Mouse (Mus musculus): ENCODE data around the gene Fap. TPM values are rescaled to one million over a fixed set of nuclear protein-coding genes. Genes with fewer than 3 reads are reported as not detected.

Gene Fap
- polyA plus RNA-seq, 1 experiment: 0.26 TPM

- TF ChIP-seq POLR2A (IDR thresholded peaks at IDR 0.05; ENCODE audit: low read depth, low read length) (no peak), CTCF (IDR thresholded peaks at IDR 0.05; ENCODE audit: extremely low read depth, insufficient read depth, insufficient read length, insufficient replicate concordance) (no peak)
- WGBS: 78% methylated on average over 10 of the region's 10 CpGs
- H3K27ac ChIP-seq (ENCODE audit: insufficient read depth, low read length): no peak overlapping the region
- H3K36me3 ChIP-seq (ENCODE audit: control insufficient read depth, insufficient read depth, low read length): no peaks in the 10 kb centered on the region
- no peaks in the 10 kb centered on the region for H3K4me1 ChIP-seq (ENCODE audit: control insufficient read depth, insufficient read depth, insufficient read length)
- H3K27me3 ChIP-seq (ENCODE audit: control insufficient read depth, insufficient read depth, low read length): no peaks in the 10 kb centered on the region
- DNase-seq (ENCODE audit: low read depth in 1 of 2, low spot score in 2 of 2): no peak
- no peak overlapping the region for H3K4me3 ChIP-seq (ENCODE audit: extremely low read depth, insufficient read depth, insufficient read length)
Observed at GRCm38 (mm10) chr2:62573099-62573752, 649 bp downstream of the Fap start.

GRCm38 (mm10) chr2:62564687-62565086 is 9.2 kb downstream of the Fap start:
- no peaks in the 10 kb centered on the region for H3K27me3 ChIP-seq (ENCODE audit: control insufficient read depth, insufficient read depth, low read length)
- H3K4me3 ChIP-seq (ENCODE audit: extremely low read depth, insufficient read depth, insufficient read length): no peak overlapping the region
- H3K27ac ChIP-seq (ENCODE audit: insufficient read depth, low read length): no peak overlapping the region
- WGBS: 88% methylated on average over 1 of the region's 1 CpGs
- H3K36me3 ChIP-seq (ENCODE audit: control insufficient read depth, insufficient read depth, low read length): no peaks in the 10 kb centered on the region
- H3K4me1 ChIP-seq (ENCODE audit: control insufficient read depth, insufficient read depth, insufficient read length): no peaks in the 10 kb centered on the region
- no peak for TF ChIP-seq POLR2A (IDR thresholded peaks at IDR 0.05; ENCODE audit: low read depth, low read length)
- TF ChIP-seq CTCF (IDR thresholded peaks at IDR 0.05; ENCODE audit: extremely low read depth, insufficient read depth, insufficient read length, insufficient replicate concordance): no peak
- DNase-seq (ENCODE audit: low read depth in 1 of 2, low spot score in 2 of 2): no peak

- no peak for TF ChIP-seq POLR2A (IDR thresholded peaks at IDR 0.05; ENCODE audit: low read depth, low read length)
- Histone ChIP-seq H3K4me1 (ENCODE audit: control insufficient read depth, insufficient read depth, insufficient read length) (no peaks in the 10 kb centered on the region), H3K36me3 (ENCODE audit: control insufficient read depth, insufficient read depth, low read length) (no peaks in the 10 kb centered on the region), H3K4me3 (ENCODE audit: extremely low read depth, insufficient read depth, insufficient read length) (no peak overlapping the region), H3K27me3 (ENCODE audit: control insufficient read depth, insufficient read depth, low read length) (no peaks in the 10 kb centered on the region), H3K27ac (ENCODE audit: insufficient read depth, low read length) (no peak overlapping the region)
- no peak for DNase-seq (ENCODE audit: low read depth in 1 of 2, low spot score in 2 of 2)
- 69% methylated on average over 5 of the region's 5 CpGs for WGBS
Observed at GRCm38 (mm10) chr2:62562661-62563485, 11.0 kb downstream of the Fap start.

- DNase-seq (ENCODE audit: low read depth in 1 of 2, low spot score in 2 of 2): no peak
- no peaks in the 10 kb centered on the region for H3K36me3 ChIP-seq (ENCODE audit: control insufficient read depth, insufficient read depth, low read length)
- H3K4me3 ChIP-seq (ENCODE audit: extremely low read depth, insufficient read depth, insufficient read length): no peak overlapping the region
- no peak overlapping the region for H3K27ac ChIP-seq (ENCODE audit: insufficient read depth, low read length)
- no peak for TF ChIP-seq POLR2A (IDR thresholded peaks at IDR 0.05; ENCODE audit: low read depth, low read length)
- TF ChIP-seq CTCF (IDR thresholded peaks at IDR 0.05; ENCODE audit: extremely low read depth, insufficient read depth, insufficient read length, insufficient replicate concordance): no peak
- 90% methylated on average over 2 of the region's 2 CpGs for WGBS
- H3K27me3 ChIP-seq (ENCODE audit: control insufficient read depth, insufficient read depth, low read length): no peaks in the 10 kb centered on the region
- no peaks in the 10 kb centered on the region for H3K4me1 ChIP-seq (ENCODE audit: control insufficient read depth, insufficient read depth, insufficient read length)
Observed at GRCm38 (mm10) chr2:62557417-62557816, 16.5 kb downstream of the Fap start.

GRCm38 (mm10) chr2:62556349-62556748 is 17.5 kb downstream of the Fap start:
- no peak for DNase-seq (ENCODE audit: low read depth in 1 of 2, low spot score in 2 of 2)
- no peaks in the 10 kb centered on the region for H3K36me3 ChIP-seq (ENCODE audit: control insufficient read depth, insufficient read depth, low read length)
- no peaks in the 10 kb centered on the region for H3K27me3 ChIP-seq (ENCODE audit: control insufficient read depth, insufficient read depth, low read length)
- 93% methylated on average over 9 of the region's 9 CpGs for WGBS
- no peak overlapping the region for H3K4me3 ChIP-seq (ENCODE audit: extremely low read depth, insufficient read depth, insufficient read length)
- H3K4me1 ChIP-seq (ENCODE audit: control insufficient read depth, insufficient read depth, insufficient read length): no peaks in the 10 kb centered on the region
- no peak overlapping the region for H3K27ac ChIP-seq (ENCODE audit: insufficient read depth, low read length)
- TF ChIP-seq POLR2A (IDR thresholded peaks at IDR 0.05; ENCODE audit: low read depth, low read length) (no peak), CTCF (IDR thresholded peaks at IDR 0.05; ENCODE audit: extremely low read depth, insufficient read depth, insufficient read length, insufficient replicate concordance) (no peak)

- no peaks in the 10 kb centered on the region for H3K4me1 ChIP-seq (ENCODE audit: control insufficient read depth, insufficient read depth, insufficient read length)
- no peak for DNase-seq (ENCODE audit: low read depth in 1 of 2, low spot score in 2 of 2)
- H3K36me3 ChIP-seq (ENCODE audit: control insufficient read depth, insufficient read depth, low read length): no peaks in the 10 kb centered on the region
- H3K27ac ChIP-seq (ENCODE audit: insufficient read depth, low read length): no peak overlapping the region
- no peak for TF ChIP-seq POLR2A (IDR thresholded peaks at IDR 0.05; ENCODE audit: low read depth, low read length)
- no peak for TF ChIP-seq CTCF (IDR thresholded peaks at IDR 0.05; ENCODE audit: extremely low read depth, insufficient read depth, insufficient read length, insufficient replicate concordance)
- 80% methylated on average over 3 of the region's 3 CpGs for WGBS
- H3K27me3 ChIP-seq (ENCODE audit: control insufficient read depth, insufficient read depth, low read length): no peaks in the 10 kb centered on the region
- no peak overlapping the region for H3K4me3 ChIP-seq (ENCODE audit: extremely low read depth, insufficient read depth, insufficient read length)
Observed at GRCm38 (mm10) chr2:62549659-62550058, 24.2 kb downstream of the Fap start.

GRCm38 (mm10) chr2:62549131-62549530 is 24.7 kb downstream of the Fap start:
- Histone ChIP-seq H3K4me3 (ENCODE audit: extremely low read depth, insufficient read depth, insufficient read length) (no peak overlapping the region), H3K4me1 (ENCODE audit: control insufficient read depth, insufficient read depth, insufficient read length) (no peaks in the 10 kb centered on the region), H3K27me3 (ENCODE audit: control insufficient read depth, insufficient read depth, low read length) (no peaks in the 10 kb centered on the region), H3K36me3 (ENCODE audit: control insufficient read depth, insufficient read depth, low read length) (no peaks in the 10 kb centered on the region), H3K27ac (ENCODE audit: insufficient read depth, low read length) (no peak overlapping the region)
- TF ChIP-seq CTCF (IDR thresholded peaks at IDR 0.05; ENCODE audit: extremely low read depth, insufficient read depth, insufficient read length, insufficient replicate concordance) (no peak), POLR2A (IDR thresholded peaks at IDR 0.05; ENCODE audit: low read depth, low read length) (no peak)
- no peak for DNase-seq (ENCODE audit: low read depth in 1 of 2, low spot score in 2 of 2)
- WGBS: 83% methylated on average over 4 of the region's 4 CpGs

Measured in spleen, adult 2 months (tissue).